Mouse (Mus musculus): ENCODE measurements around the gene Tiam1. TPM values are rescaled to one million over a fixed set of nuclear protein-coding genes. Genes with fewer than 3 reads are reported as not detected.

The Tiam1 gene
- polyA plus RNA-seq, 1 experiment from 2014 or later, result 31.5 TPM

- H3K4me2 ChIP-seq, result peak overlapping the region; percentile 19
- no peaks in the 10 kb centered on the region for H3K9me3 ChIP-seq
- H3K9ac ChIP-seq, result no peak overlapping the region
- WGBS, result 47% methylated on average over 26 of the region's 26 CpGs
- H3K27me3 ChIP-seq, result no peaks in the 10 kb centered on the region
- H3K27ac ChIP-seq, result peak overlapping the region; percentile 42
- peak; percentile 37 for ATAC-seq (ENCODE audit: low FRiP score)
- no peak overlapping the region for H3K4me3 ChIP-seq (replicated peaks)
- H3K36me3 ChIP-seq (replicated peaks), result no peaks in the 10 kb centered on the region
- H3K4me1 ChIP-seq, result peaks cover 33% of the 10 kb centered on the region
Observed at GRCm38 (mm10) chr16:89909393-89910068, 234.0 kb downstream of the Tiam1 start.

- no peak overlapping the region for H3K4me3 ChIP-seq (replicated peaks)
- H3K27me3 ChIP-seq, result no peaks in the 10 kb centered on the region
- H3K4me1 ChIP-seq, result peaks cover 24% of the 10 kb centered on the region
- H3K4me2 ChIP-seq, result no peak overlapping the region
- H3K36me3 ChIP-seq (replicated peaks), result no peaks in the 10 kb centered on the region
- no peak overlapping the region for H3K27ac ChIP-seq
- H3K9me3 ChIP-seq, result no peaks in the 10 kb centered on the region
- WGBS, result 65% methylated on average over 9 of the region's 9 CpGs
- no peak overlapping the region for H3K9ac ChIP-seq
- no peak for ATAC-seq (ENCODE audit: low FRiP score)
Observed at GRCm38 (mm10) chr16:89907651-89908050, 235.9 kb downstream of the Tiam1 start.

GRCm38 (mm10) chr16:89906909-89907308, 236.7 kb downstream of the Tiam1 start:
- no peak overlapping the region for H3K9ac ChIP-seq
- no peaks in the 10 kb centered on the region for H3K36me3 ChIP-seq (replicated peaks)
- no peaks in the 10 kb centered on the region for H3K9me3 ChIP-seq
- no peak overlapping the region for H3K27ac ChIP-seq
- peaks cover 24% of the 10 kb centered on the region for H3K4me1 ChIP-seq
- no peak overlapping the region for H3K4me2 ChIP-seq
- H3K27me3 ChIP-seq, result no peaks in the 10 kb centered on the region
- ATAC-seq (ENCODE audit: low FRiP score), result no peak
- 91% methylated on average over 7 of the region's 7 CpGs for WGBS
- H3K4me3 ChIP-seq (replicated peaks), result no peak overlapping the region

- H3K4me1 ChIP-seq, result peaks cover 24% of the 10 kb centered on the region
- H3K9me3 ChIP-seq, result no peaks in the 10 kb centered on the region
- H3K27me3 ChIP-seq, result no peaks in the 10 kb centered on the region
- 82% methylated on average over 1 of the region's 1 CpGs for WGBS
- H3K4me2 ChIP-seq, result no peak overlapping the region
- H3K9ac ChIP-seq, result no peak overlapping the region
- H3K36me3 ChIP-seq (replicated peaks), result no peaks in the 10 kb centered on the region
- no peak overlapping the region for H3K4me3 ChIP-seq (replicated peaks)
- no peak overlapping the region for H3K27ac ChIP-seq
- no peak for ATAC-seq (ENCODE audit: low FRiP score)
Observed at GRCm38 (mm10) chr16:89905730-89906305, 237.8 kb downstream of the Tiam1 start.

GRCm38 (mm10) chr16:89904121-89904520, 239.4 kb downstream of the Tiam1 start:
- no peak overlapping the region for H3K9ac ChIP-seq
- ATAC-seq (ENCODE audit: low FRiP score), result no peak
- H3K4me2 ChIP-seq, result no peak overlapping the region
- no peak overlapping the region for H3K27ac ChIP-seq
- WGBS, result 91% methylated on average over 12 of the region's 12 CpGs
- H3K4me3 ChIP-seq (replicated peaks), result no peak overlapping the region
- no peaks in the 10 kb centered on the region for H3K36me3 ChIP-seq (replicated peaks)
- H3K4me1 ChIP-seq, result peaks cover 18% of the 10 kb centered on the region; the same call in 1 of the 2 replicates
- no peaks in the 10 kb centered on the region for H3K9me3 ChIP-seq
- no peaks in the 10 kb centered on the region for H3K27me3 ChIP-seq

- WGBS, result 90% methylated on average over 12 of the region's 12 CpGs
- Histone ChIP-seq H3K9me3 (no peaks in the 10 kb centered on the region), H3K4me1 (peaks cover 5% of the 10 kb centered on the region; the same call in 1 of the 2 replicates), H3K9ac (no peak overlapping the region), H3K27me3 (no peaks in the 10 kb centered on the region), H3K4me2 (no peak overlapping the region), H3K36me3 (replicated peaks) (no peaks in the 10 kb centered on the region), H3K27ac (no peak overlapping the region), H3K4me3 (replicated peaks) (no peak overlapping the region)
- ATAC-seq (ENCODE audit: low FRiP score), result no peak
Observed at GRCm38 (mm10) chr16:89902578-89903304, 240.8 kb downstream of the Tiam1 start.

- H3K27ac ChIP-seq, result no peak overlapping the region
Observed at GRCm38 (mm10) chr16:89900681-89901080, 242.9 kb downstream of the Tiam1 start.

GRCm38 (mm10) chr16:89899192-89899591, 244.4 kb downstream of the Tiam1 start:
- H3K9me3 ChIP-seq, result no peaks in the 10 kb centered on the region
- no peak overlapping the region for H3K4me2 ChIP-seq
- H3K27ac ChIP-seq, result no peak overlapping the region
- WGBS, result 73% methylated on average over 9 of the region's 9 CpGs
- H3K27me3 ChIP-seq, result no peaks in the 10 kb centered on the region
- H3K4me1 ChIP-seq, result no peaks in the 10 kb centered on the region
- ATAC-seq (ENCODE audit: low FRiP score), result no peak
- H3K4me3 ChIP-seq (replicated peaks), result no peak overlapping the region
- H3K36me3 ChIP-seq (replicated peaks), result peaks cover 3% of the 10 kb centered on the region
- no peak overlapping the region for H3K9ac ChIP-seq

More at GRCm38 (mm10) chr16:89900681-89901080, 242.9 kb downstream of the Tiam1 start:
- no peak overlapping the region for H3K4me2 ChIP-seq
- H3K27me3 ChIP-seq, result no peaks in the 10 kb centered on the region
- H3K36me3 ChIP-seq (replicated peaks), result peaks cover 3% of the 10 kb centered on the region; the same call in 1 of the 2 replicates
- ATAC-seq (ENCODE audit: low FRiP score), result no peak
- H3K9ac ChIP-seq, result no peak overlapping the region
- no peaks in the 10 kb centered on the region for H3K4me1 ChIP-seq
- WGBS, result 70% methylated on average over 8 of the region's 8 CpGs
- no peaks in the 10 kb centered on the region for H3K9me3 ChIP-seq
- no peak overlapping the region for H3K4me3 ChIP-seq (replicated peaks)

- H3K27ac ChIP-seq, result no peak overlapping the region
- 93% methylated on average over 14 of the region's 14 CpGs for WGBS
- H3K36me3 ChIP-seq (replicated peaks), result peaks cover 3% of the 10 kb centered on the region
- no peak overlapping the region for H3K4me2 ChIP-seq
- H3K9me3 ChIP-seq, result no peaks in the 10 kb centered on the region
- H3K27me3 ChIP-seq, result no peaks in the 10 kb centered on the region
- no peak overlapping the region for H3K4me3 ChIP-seq (replicated peaks)
- no peaks in the 10 kb centered on the region for H3K4me1 ChIP-seq
- no peak overlapping the region for H3K9ac ChIP-seq
- no peak; the same call in 1 of the 2 replicates for ATAC-seq (ENCODE audit: low FRiP score)
Observed at GRCm38 (mm10) chr16:89898299-89898625, 245.3 kb downstream of the Tiam1 start.

- no peak overlapping the region for H3K27ac ChIP-seq
- WGBS, result 86% methylated on average over 33 of the region's 33 CpGs
- no peak overlapping the region for H3K4me3 ChIP-seq (replicated peaks)
- H3K4me1 ChIP-seq, result no peaks in the 10 kb centered on the region
- H3K27me3 ChIP-seq, result no peaks in the 10 kb centered on the region
- no peaks in the 10 kb centered on the region for H3K9me3 ChIP-seq
- no peak for ATAC-seq (ENCODE audit: low FRiP score)
- no peak overlapping the region for H3K9ac ChIP-seq
- H3K4me2 ChIP-seq, result no peak overlapping the region
- H3K36me3 ChIP-seq (replicated peaks), result peaks cover 3% of the 10 kb centered on the region
Observed at GRCm38 (mm10) chr16:89897547-89898298, 245.8 kb downstream of the Tiam1 start.

GRCm38 (mm10) chr16:89896885-89897546, 246.6 kb downstream of the Tiam1 start:
- H3K27me3 ChIP-seq, result no peaks in the 10 kb centered on the region

GRCm38 (mm10) chr16:89896392-89896791, 247.2 kb downstream of the Tiam1 start:
- H3K9ac ChIP-seq, result no peak overlapping the region
- no peak overlapping the region for H3K27ac ChIP-seq
- H3K4me2 ChIP-seq, result no peak overlapping the region
- H3K4me3 ChIP-seq (replicated peaks), result no peak overlapping the region
- no peaks in the 10 kb centered on the region for H3K4me1 ChIP-seq
- no peak for ATAC-seq (ENCODE audit: low FRiP score)
- 77% methylated on average over 9 of the region's 9 CpGs for WGBS
- H3K9me3 ChIP-seq, result no peaks in the 10 kb centered on the region
- no peaks in the 10 kb centered on the region for H3K27me3 ChIP-seq
- peaks cover 3% of the 10 kb centered on the region for H3K36me3 ChIP-seq (replicated peaks)

More at GRCm38 (mm10) chr16:89896885-89897546, 246.6 kb downstream of the Tiam1 start:
- Histone ChIP-seq H3K9me3 (no peaks in the 10 kb centered on the region), H3K27ac (no peak overlapping the region), H3K36me3 (replicated peaks) (peaks cover 3% of the 10 kb centered on the region), H3K4me3 (replicated peaks) (no peak overlapping the region), H3K4me1 (no peaks in the 10 kb centered on the region), H3K4me2 (no peak overlapping the region), H3K9ac (no peak overlapping the region)
- ATAC-seq (ENCODE audit: low FRiP score), result no peak
- 83% methylated on average over 20 of the region's 20 CpGs for WGBS

All from forebrain, embryonic 12.5 days (tissue).